Mouse (Mus musculus) testis, adult 2 months (tissue): Measurements from ENCODE around the gene Atxn10. TPM values are rescaled to one million over a fixed set of nuclear protein-coding genes. Genes with fewer than 3 reads are reported as not detected.

Experiments used
- H3K27ac ChIP-seq: fragments of 200-500 bp; 2 replicates; pipeline ENCODE4 v1.5.1; 2012; ENCODE audit warnings: low read depth, low read length; ENCODE audit not compliant: control insufficient read depth, insufficient read depth
- H3K27me3 ChIP-seq: fragments of 200-500 bp; 2 replicates; pipeline ENCODE4 v1.6.1; 2012; ENCODE audit warnings: mild to moderate bottlenecking, low read length, moderate library complexity; ENCODE audit not compliant: control insufficient read depth, insufficient read depth
- H3K36me3 ChIP-seq: fragments of 200-500 bp; 2 replicates; pipeline ENCODE4 v1.6.1; 2012; ENCODE audit warnings: mild to moderate bottlenecking, low read length; ENCODE audit not compliant: control insufficient read depth, insufficient read depth
- H3K4me1 ChIP-seq: fragments of 200-500 bp; 2 replicates; pipeline ENCODE4 v1.6.1; 2012; ENCODE audit warnings: low read length; ENCODE audit not compliant: control insufficient read depth, insufficient read depth
- H3K4me3 ChIP-seq: fragments of 200-500 bp; 2 replicates; pipeline ENCODE4 v1.5.1; 2012; ENCODE audit warnings: low read depth, mild to moderate bottlenecking, low read length, moderate library complexity, mixed read lengths; ENCODE audit not compliant: control insufficient read depth
- CTCF ChIP-seq: fragments of 200-500 bp; IDR thresholded peaks from 2 replicates; pipeline ENCODE4 v1.5.1; 2012; ENCODE audit warnings: low read depth, mild to moderate bottlenecking, inconsistent platforms, low read length, moderate library complexity; ENCODE audit not compliant: control insufficient read depth, insufficient read depth, insufficient replicate concordance
- POLR2A ChIP-seq: fragments of 200-500 bp; IDR thresholded peaks from 2 replicates; pipeline ENCODE4 v1.6.1; 2012; ENCODE audit warnings: low read depth, mild to moderate bottlenecking, inconsistent platforms, low read length, moderate library complexity; ENCODE audit not compliant: control insufficient read depth
- polyA plus RNA-seq: library from polyadenylated mRNA; depleted of rRNA; stranded (reverse); fragments of >200 nt; gene quantifications from 2 replicates; pipeline ENCODE4 v1.2.3, GENCODE M21; 2012; rRNA removed

The Atxn10 gene
- polyA plus RNA-seq, 1 experiment: 139 TPM

GRCm38 (mm10) chr15:85497981-85498475 is 162.0 kb downstream of the Atxn10 start:
- no peaks in the 10 kb centered on the region; the same call in 1 of the 2 replicates for H3K4me1 ChIP-seq
- H3K27ac ChIP-seq: no peak overlapping the region
- no peak overlapping the region for H3K4me3 ChIP-seq
- H3K27me3 ChIP-seq: no peaks in the 10 kb centered on the region
- no peaks in the 10 kb centered on the region for H3K36me3 ChIP-seq
- TF ChIP-seq POLR2A (no peak), CTCF (no peak)

GRCm38 (mm10) chr15:85500267-85500666 is 164.2 kb downstream of the Atxn10 start:
- Histone ChIP-seq H3K36me3 (no peaks in the 10 kb centered on the region), H3K27ac (no peak overlapping the region), H3K4me1 (no peaks in the 10 kb centered on the region)

GRCm38 (mm10) chr15:85503127-85503526 is 167.1 kb downstream of the Atxn10 start, which contains the start of gene 7530416G11Rik:
Gene 7530416G11Rik (minus strand): TSS chr15:85503227.
- no peak within 1 kb of the TSS for H3K27ac ChIP-seq
- no peaks in the 10 kb centered on the region; the same call in 1 of the 2 replicates for H3K4me1 ChIP-seq
- TF ChIP-seq CTCF (no peak), POLR2A (no peak)

More at GRCm38 (mm10) chr15:85500267-85500666, 164.2 kb downstream of the Atxn10 start:
- no peak overlapping the region for H3K4me3 ChIP-seq
- TF ChIP-seq CTCF (no peak), POLR2A (no peak)
- no peaks in the 10 kb centered on the region for H3K27me3 ChIP-seq

GRCm38 (mm10) chr15:85505118-85505925 is 169.3 kb downstream of the Atxn10 start:
- no peaks in the 10 kb centered on the region for H3K27me3 ChIP-seq

More at GRCm38 (mm10) chr15:85503127-85503526, 167.1 kb downstream of the Atxn10 start, which contains the start of gene 7530416G11Rik:
- no peaks in the 10 kb centered on the region for H3K27me3 ChIP-seq
- H3K36me3 ChIP-seq: no peaks in the 10 kb centered on the region
- no peak within 1 kb of the TSS for H3K4me3 ChIP-seq

GRCm38 (mm10) chr15:85506680-85507079 is 170.6 kb downstream of the Atxn10 start:
- Histone ChIP-seq H3K27me3 (no peaks in the 10 kb centered on the region), H3K4me3 (no peak overlapping the region), H3K4me1 (no peaks in the 10 kb centered on the region; the same call in 1 of the 2 replicates), H3K27ac (no peak overlapping the region), H3K36me3 (no peaks in the 10 kb centered on the region)
- no peak for TF ChIP-seq POLR2A
- no peak for TF ChIP-seq CTCF

More at GRCm38 (mm10) chr15:85505118-85505925, 169.3 kb downstream of the Atxn10 start:
- Histone ChIP-seq H3K27ac (no peak overlapping the region), H3K4me1 (no peaks in the 10 kb centered on the region; the same call in 1 of the 2 replicates), H3K36me3 (no peaks in the 10 kb centered on the region), H3K4me3 (no peak overlapping the region)
- TF ChIP-seq POLR2A (no peak), CTCF (no peak)

GRCm38 (mm10) chr15:85507370-85508014 is 171.4 kb downstream of the Atxn10 start:
- TF ChIP-seq CTCF: no peak
- TF ChIP-seq POLR2A: no peak
- H3K4me3 ChIP-seq: peak overlapping the region; percentile 1; the same call in 1 of the 2 replicates
- no peaks in the 10 kb centered on the region for H3K36me3 ChIP-seq
- H3K27me3 ChIP-seq: no peaks in the 10 kb centered on the region
- no peaks in the 10 kb centered on the region; the same call in 1 of the 2 replicates for H3K4me1 ChIP-seq
- H3K27ac ChIP-seq: no peak overlapping the region

Other genes with a start within 250 kb of the Atxn10 start
- gene Smc1b, start 204.3 kb upstream of the Atxn10 start, polyA plus RNA-seq: 22.2 and 25.1 TPM in 2 replicates
- 29.6 and 31.0 TPM in 2 replicates for gene Ribc2, start 204.2 kb upstream of the Atxn10 start, polyA plus RNA-seq
- gene Fbln1, start 130.3 kb upstream of the Atxn10 start, polyA plus RNA-seq: 11.7 and 12.4 TPM in 2 replicates
- 0.11 and 0.12 TPM in 2 replicates for gene 7530416G11Rik, start 167.0 kb downstream of the Atxn10 start, polyA plus RNA-seq
- 0.07 and 1.2 TPM in 2 replicates for gene Wnt7b, start 246.2 kb downstream of the Atxn10 start, polyA plus RNA-seq